Mouse (Mus musculus) brain, adult 2 months (tissue): ENCODE results near the gene Calcrl.

ENCODE experiments used
- DNase-seq: peaks from one replicate; pipeline ENCODE4 v3.0.0; 2011; ENCODE audit warnings: low read depth, low spot score

The Calcrl gene

DNA sequence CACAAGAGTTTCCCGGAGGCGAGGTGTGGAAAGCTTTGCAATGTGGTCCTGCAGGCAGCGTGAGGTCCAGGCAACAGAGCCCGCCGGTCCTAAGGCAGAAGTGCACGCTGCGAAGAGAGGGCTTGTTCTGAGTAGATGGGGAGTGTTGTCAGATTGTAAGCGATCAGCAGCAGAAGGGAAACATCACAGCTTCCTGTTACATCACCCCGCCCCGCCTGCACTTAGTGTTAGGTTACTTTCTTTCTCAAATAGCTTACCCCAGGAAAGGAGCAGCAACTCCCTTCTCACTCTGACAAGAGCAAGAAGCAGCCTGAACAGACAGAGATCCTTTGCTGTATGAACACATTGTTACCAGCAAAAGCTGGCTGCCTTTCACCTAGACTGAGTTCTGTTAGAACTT, at the start of gene Calcrl:
Gene Calcrl, minus strand, starts transcription at position 274 of the 400 bp plus-strand sequence.
- DNase-seq: peak; percentile 66

DNA sequence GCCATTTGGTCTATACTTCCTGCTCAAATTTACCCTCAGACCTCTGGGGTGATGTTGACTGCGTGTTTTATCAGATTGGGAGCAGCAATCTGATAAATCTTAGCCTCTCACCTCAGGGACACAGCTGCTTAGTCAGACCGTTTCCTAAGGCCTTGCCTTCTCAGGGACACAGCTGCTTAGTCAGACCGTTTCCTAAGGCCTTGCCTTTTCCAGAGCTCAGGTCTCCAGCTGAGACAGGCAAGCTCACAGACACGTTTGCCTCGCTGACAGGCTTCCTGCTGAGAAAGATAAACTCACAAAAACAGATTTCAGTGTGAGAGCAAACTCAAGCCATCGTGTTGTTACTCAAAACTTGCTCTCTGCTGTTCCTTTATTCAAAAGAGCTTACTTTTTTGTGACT, 49.4 kb upstream of the Calcrl start:
- no peak for DNase-seq

DNA sequence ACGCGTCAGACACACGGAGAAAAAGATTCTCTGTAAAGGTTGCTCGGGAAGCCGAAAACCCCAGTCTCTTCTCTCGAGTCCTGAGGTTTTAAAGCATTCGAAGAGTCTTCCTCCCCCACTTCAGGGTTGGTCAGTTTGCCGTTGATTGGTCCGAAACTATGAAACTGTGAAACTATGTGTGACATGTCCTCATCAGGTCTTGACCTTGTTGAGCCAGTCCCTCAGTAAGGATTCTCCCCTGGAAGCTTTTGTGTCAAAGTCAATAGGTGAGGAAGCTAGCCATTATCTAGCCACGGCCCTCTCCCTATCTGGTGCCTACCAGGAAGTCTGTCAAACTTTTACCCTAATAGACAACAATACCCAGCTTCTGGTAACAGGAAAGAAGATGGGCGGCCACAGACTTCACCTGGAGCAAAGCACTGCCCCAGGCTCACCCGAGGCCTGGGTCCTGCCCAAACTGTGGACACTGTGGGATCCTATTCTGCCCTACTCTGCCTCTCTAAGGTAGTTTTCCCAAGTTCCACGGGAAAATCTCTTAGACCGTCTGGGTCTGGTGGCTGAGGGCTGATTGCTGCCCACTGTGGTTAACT, 48.8 kb upstream of the Calcrl start:
- DNase-seq: no peak

DNA sequence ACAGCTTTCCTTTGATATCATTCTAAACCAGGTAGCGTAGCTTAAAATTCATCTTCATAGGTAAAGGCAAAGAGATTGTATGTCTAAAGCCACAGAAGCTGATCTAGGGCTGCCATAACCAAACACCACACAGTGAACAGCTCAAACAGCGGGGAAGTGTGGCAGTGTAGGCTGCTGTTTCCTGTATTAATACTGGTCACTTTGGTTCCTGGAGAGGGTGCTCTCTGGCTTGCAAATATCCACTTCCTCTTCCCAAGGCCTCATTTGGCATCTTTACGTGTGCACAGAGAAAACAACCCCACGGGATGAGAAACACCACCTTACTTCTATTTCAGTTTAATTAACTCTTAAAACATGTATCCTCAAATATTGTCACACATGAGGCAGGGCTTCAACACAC, 42.2 kb upstream of the Calcrl start:
- DNase-seq: no peak

DNA sequence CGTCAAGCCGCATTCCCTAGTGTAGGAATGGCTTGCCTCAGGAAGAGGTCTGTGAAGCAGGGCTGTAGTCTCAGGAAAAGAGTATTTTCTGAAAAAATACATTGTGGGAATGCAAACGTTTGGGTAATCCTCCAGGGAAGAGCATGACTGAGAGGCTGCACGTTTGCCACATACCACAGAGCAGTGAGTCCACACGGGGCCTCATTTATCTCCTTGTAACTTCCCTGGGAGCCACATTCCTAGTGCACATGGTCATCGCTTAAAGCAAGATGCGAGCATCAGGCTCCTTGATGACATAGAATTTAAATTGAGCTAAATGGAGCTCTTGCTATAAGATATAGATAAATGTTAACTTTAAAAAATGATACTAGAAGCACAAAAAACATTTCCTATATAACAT, 39.7 kb upstream of the Calcrl start:
- DNase-seq: no peak

DNA sequence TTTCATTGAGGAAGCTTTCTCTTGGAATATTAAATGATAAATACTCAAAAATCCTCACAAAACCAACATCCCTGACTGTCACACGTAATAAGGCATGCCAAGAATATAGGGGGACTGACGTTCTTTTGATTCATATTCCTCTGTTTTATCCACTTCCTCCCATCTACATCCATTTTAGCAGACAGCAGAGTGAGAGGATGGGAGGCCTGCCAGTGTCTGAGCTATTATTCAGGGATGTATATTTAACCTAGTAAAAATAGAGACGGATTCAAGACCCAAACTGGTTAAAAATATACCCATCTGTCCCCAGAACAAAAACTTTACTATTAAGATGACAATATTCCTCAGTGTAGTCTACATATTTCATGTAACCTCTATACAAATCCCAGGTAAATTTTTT, 37.2 kb upstream of the Calcrl start:
- DNase-seq: peak; percentile 33

DNA sequence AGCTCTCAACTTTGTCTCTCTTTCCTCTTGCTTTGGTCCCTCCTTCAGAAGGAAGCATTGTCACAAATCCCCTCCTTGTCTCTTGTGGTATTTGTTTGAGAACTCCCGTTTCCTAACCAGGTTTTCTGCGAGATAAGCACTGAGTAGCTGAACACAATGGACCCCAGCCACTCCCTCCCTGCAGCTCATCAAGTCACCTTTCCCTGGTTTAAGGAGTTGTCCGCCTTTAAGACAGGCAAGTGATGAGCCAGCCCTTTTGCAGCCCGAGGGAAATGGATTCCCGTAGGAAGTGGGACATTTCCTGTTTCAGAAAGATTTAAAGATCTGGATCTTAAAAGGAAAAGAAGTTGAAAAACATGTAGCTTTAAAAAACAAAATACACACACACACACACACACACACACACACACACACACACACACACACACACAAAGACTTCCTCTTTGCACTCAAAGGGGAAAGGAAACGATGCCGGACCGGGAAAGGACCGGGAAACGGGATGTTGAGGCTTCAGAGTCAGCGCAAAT, 34.5 kb upstream of the Calcrl start:
- DNase-seq: peak; percentile 2

DNA sequence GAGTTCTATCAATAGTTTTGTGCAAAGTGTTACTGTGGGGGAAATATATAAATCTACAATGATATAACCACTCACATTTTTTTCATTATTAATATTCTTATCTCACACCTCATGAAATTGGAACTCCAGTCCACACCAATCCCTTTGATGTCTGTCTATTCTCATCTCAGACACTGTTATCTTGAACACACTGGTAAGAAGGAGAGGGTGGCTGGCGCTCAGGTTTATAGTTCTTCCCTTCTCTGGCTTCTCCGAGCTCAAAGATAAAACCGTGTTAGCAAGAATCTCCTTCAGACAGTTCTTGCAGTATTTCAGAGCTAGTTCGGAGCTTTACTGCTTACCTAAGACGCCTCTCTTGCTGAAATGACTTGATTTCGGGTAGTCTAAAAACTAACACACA, 32.0 kb upstream of the Calcrl start:
- no peak for DNase-seq

DNA sequence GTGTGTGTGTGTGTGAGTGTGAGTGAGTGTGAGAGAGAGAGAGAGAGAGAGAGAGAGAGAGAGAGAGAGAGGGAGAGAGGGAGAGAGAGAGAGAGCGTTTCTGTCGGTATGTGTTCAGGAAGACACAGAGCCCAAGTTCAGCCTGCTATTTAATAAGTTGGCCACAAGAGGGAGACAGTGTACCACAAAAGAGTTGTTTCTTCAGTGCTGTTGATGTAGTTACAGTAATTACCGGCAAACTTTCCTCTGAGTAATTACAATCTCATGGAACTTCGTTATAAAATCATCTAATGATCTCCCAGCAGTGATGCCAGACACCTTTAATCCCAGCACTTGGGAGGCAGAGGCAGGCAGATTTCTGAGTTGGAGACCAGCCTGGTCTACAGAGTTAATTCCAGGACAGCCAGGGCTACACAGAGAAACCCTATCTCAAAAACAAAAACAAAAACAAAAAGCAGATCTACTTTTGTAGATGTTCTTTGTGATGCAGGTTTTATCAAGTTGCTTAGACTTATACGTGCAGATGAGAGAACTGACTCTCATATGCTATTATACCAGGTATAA, 30.1 kb upstream of the Calcrl start:
- DNase-seq: peak; percentile 90

DNA sequence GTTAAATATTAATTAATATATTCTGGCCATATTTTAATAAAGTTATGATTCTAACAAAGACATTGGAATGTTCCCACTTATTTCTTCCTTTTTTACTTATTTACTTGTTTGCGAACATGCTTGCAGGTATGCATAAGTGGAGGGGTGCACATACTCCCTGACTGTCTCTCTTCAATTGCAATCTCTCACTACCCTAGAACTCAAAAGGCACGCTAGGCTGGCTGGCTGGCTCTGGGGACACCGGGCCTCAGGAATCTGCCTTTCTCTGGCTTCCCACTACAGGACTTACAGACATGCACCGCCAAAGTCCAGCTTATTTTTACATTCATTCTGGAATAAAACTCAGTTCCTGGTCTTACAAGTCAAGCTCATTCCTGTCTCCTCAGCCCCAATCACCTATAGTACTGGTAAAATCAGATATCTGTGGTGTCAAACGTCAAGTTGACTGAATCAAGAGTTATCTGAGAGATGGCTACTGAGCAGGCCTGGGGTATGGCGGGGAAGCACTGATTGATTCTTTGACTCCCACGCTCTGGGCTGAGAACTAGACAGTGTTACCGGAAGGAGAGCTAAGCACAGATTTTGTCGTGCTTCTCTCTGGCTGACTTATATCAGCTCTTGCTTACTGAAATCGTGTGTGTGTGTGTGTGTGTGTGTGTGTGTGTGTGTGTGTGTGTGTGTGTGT, 29.5 kb upstream of the Calcrl start:
- DNase-seq: peak; percentile 39

DNA sequence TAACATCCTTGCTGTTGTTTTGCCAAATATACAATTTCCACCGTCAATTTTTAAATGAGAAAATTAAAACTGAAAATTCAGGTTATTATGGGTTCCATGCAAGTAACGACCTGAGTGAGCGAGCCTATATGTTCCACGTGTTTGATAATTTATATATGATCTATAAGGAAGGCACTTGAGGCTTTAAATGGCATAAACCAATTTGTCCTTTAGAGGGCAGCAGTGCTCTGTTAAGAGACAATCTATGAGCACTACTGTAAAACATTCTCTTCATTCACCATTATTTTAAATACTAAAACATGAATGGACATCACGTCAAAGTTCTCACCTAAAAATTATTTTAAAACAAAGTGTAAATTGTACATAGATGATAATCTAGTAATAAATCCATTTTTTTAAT, 28.8 kb upstream of the Calcrl start:
- DNase-seq: peak; percentile 81

DNA sequence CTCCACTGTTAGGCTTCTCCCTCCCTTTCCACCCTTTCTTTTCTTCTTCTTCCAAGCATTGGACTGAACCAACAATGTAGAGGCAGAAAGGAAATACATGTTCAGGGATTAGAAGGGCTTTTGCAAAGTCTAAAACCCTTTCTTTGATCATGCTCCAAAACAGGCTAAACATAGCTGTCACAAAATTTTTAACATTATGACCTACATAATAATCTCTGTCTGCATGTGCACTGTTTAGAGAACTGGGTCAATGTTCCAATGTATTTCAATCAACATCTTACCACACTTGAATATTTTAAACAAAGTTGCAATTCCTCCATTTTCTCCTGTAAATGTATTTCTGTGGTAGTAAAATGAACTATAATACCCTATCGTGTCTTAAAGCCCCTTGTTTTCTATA, 20.3 kb upstream of the Calcrl start:
- no peak for DNase-seq

DNA sequence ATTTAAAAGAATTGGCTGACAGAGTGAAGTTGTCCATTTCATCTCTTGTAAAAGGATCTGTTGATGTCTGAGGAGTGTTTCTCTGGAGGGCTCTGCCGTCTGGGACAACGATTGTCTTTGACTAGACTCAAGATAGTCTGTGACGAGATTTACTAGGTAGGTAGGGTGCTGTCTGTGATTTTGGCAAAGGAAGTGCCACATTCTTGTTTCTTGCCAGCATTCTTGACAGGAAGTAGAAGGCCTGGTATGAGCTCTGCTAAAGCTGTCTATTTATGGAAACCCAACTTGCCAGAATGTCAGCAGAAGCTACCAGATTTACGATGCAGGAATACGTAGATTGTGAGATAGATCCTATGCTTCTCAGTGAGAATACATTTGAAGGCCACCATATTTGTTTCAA, 16.7 kb upstream of the Calcrl start:
- peak; percentile 13 for DNase-seq

DNA sequence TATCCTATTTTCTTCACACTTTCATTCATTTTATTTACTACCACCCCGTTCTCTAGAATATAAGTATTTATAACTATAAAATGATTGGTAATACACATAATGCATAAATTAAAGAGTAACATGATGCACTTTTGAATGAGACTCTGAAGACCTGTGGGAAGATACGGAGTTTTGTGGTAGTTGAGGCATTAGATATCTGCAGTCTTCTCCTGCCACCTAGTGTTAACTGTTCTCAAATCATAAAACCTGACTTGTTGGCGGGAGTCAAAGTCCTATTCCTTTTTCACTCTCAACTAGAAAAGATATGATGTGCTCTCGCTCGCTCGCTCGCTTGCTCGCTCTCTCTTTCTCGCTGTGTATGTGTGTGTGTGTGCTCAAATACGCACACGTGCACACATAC, 4.5 kb upstream of the Calcrl start:
- peak; percentile 84 for DNase-seq

DNA sequence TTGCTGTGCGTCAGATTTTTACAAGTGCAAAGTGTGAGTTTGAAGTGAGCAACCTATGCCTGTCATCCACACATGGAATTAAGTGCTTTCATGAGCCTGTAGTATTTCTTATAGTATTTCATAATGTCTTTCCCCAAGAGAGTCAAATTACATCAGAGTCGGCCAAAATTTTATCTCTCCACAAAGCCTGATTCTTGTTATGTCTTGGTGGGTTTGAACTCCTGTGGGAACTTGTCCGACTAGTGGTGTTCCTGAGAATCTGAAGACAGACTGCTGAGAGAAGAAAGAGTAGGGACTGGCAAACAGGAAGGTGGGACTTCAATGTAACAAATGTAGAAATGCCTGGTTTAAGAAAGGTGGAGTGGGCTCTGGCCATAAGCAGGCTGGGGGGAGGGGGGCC, 3.6 kb upstream of the Calcrl start:
- no peak for DNase-seq

DNA sequence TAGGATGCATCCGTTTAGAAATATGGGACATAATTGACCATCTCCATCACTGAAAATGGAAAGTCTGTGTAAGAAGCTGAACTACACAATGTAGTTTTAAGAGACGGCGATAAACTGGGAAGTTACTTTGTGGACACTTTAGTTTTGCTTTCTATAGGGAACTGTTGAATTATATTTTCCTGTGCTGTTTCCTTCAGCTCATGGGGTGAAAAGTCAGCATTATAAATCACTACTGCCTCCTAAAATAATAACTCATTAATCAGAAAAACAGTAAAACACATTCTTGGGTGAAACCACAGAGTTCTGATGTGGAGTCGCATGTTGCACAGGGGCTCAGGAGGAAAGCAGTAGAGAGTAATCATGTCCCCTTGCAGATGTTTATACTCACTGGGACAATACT, 1.3 kb upstream of the Calcrl start:
- no peak for DNase-seq

DNA sequence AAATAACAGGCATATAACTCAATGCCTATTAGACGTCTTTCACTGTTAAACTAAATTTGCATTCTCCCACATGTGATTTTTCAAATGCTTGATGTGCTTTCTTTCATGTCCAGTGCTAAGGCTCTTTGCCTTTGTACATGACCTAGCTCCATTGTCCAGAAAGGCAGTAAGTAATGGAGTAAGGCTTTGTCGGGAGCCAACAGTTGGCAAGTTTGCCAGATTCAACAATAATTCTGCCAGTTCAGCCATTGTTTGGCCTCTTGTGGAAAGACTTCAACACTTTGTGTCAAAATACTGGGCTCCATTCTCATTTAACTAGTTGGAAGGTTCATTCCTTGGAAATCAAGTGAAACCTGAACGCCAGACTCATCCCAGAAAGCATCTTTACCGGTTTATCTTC, 8.7 kb downstream of the Calcrl start:
- no peak for DNase-seq

DNA sequence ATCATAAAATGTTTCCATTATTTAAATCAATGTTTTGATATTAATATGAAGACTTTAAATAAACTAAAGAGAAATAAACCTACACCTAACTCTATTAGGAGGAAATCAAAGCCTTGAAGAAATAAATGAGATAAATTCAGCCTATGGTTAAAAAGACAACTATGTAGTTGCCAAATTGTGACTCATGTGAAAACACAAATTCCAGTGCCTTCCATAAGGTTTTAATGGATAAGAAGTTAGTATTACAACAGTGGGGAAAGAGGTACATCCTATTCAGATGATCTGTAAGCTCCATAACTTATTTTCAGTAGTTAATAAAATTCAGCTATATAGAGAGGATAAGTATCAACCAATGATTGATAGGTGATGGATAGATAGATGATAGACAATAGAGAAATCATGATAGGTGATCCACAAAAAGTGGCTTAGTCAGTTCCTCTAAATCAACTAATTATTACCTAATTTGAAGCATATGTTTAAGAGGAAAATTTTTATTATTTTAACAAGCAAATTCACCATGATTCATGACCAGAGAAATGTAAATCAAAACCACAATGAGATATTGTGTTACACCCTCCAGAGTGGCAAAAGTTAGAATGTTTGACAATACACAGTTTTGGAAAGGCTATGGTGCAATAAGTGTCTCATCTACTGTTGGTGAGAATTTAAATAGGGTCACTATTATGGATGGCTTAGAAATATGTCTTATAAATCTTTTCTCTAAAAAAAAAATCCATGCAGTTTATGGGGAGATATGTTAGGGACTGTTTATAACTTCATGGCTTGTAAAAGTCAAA, 15.2 kb downstream of the Calcrl start:
- DNase-seq: no peak

DNA sequence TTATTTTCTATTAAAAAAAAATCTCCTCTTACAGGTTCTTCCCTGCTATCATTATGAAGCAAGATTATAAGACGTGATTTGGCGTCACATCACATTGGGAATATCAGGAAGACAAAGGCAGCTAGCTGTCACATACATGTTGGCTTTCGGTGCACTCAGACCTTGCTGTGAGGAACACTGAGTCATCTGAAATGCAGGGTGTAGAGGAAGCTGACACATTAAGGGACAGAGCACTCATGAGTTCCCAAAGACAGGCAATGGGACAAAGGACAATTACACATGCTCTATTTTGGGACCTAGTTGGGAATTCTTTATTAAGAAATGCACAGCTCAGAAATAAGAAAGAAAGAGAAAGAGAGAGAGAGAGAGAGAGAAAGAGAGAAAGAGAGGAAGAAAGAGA, 20.4 kb downstream of the Calcrl start:
- DNase-seq: no peak

DNA sequence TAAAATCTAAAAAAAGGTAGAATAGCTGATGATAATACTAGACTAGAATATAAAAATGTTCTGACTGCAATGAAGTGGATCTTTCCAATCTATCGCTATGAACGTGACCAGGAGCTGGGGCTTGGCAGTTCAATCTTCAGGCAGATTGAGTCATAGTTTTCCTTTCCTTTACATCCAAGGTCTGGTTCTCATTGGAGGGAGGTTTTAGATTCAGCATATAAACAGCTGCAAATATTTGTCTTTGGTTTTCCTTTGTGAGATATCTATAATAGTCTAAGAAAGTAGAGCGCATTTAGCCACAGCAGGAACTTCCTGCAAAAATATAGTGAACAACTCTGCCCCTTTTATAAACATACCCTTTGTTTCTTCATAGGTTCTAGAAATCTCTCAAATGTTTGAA, 22.5 kb downstream of the Calcrl start:
- DNase-seq: no peak

DNA sequence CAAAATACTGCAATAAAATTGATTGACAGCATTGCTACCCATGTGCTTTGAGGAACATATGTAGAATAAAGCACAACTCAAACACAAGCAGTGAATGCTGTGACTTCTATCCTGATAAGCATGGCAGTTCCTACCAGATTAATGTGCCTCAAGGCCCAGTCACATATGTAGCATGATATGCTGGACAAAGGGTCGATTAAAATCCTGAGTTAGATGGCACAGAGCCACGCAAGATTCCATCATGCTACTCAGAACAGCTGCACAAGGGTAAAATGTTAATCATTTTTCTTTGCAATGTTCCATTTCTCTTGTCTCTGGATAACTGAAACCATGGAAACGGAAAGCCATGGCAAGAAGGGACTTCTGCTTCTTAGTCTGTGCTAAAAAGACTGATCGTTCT, 28.7 kb downstream of the Calcrl start:
- DNase-seq: peak; percentile 16

DNA sequence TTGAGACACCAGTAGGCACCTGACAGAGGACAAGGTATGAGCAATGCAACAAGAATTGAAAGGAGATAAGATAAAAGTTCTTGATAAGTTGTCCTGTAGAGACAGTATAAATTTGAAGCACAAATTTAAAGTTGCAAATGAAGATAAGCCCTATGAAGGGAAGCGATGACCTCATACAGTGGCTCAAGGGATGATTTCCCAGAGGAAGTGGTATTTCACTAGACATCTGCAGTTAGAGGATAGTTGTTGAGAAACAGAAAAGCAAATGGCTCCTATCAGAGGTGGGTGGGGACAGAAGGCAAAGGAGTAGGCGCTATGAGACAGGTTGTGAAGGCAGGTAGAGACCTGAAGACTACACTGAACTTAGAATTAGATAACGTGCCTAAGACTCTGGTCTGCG, 32.0 kb downstream of the Calcrl start:
- no peak for DNase-seq
